Mouse (Mus musculus) lung, adult 2 months (tissue): ENCODE data around the gene Ccdc150. TPM values are rescaled to one million over a fixed set of nuclear protein-coding genes. Genes with fewer than 3 reads are reported as not detected.

Source experiments
- DNase-seq: peaks from one replicate; pipeline ENCODE4 v3.0.0; 2022
- H3K4me1 ChIP-seq: fragments of 200-500 bp; 2 replicates; pipeline ENCODE4 v1.6.1; 2011; ENCODE audit warnings: low read length; ENCODE audit not compliant: control insufficient read depth, insufficient read depth
- H3K4me3 ChIP-seq: fragments of 200-500 bp; replicated peaks from 2 replicates; pipeline ENCODE3; 2011; ENCODE audit warnings: low read depth, mild to moderate bottlenecking, control low read depth, low read length; ENCODE audit errors: extremely low read depth
- CTCF ChIP-seq: fragments of 200-500 bp; IDR thresholded peaks from 2 replicates; pipeline ENCODE4 v1.5.1; 2011; ENCODE audit warnings: mild to moderate bottlenecking, low read length, control low read depth; ENCODE audit not compliant: insufficient read depth
- POLR2A ChIP-seq: fragments of 200-500 bp; IDR thresholded peaks from 2 replicates; pipeline ENCODE4 v1.6.1; 2011; ENCODE audit warnings: low read depth, mild to moderate bottlenecking, control low read depth, low read length, borderline replicate concordance; ENCODE audit errors: extremely low read depth
- WGBS: fragments of 180-500 bp; shearing (Covaris S2); methylation state at CpG from one replicate; pipeline ENCODE4 v1.1.7; 2018; 5-methylcytosine and 5-hydroxymethylcytosine counted together
- polyA plus RNA-seq: library from polyadenylated mRNA; depleted of rRNA; stranded (reverse); fragments of >200 nt; gene quantifications from 2 replicates; pipeline ENCODE4 v1.2.3, GENCODE M21; 2012; rRNA removed

Gene Ccdc150
- polyA plus RNA-seq, result 0.09 and 0.25 TPM in 2 replicates

DNA sequence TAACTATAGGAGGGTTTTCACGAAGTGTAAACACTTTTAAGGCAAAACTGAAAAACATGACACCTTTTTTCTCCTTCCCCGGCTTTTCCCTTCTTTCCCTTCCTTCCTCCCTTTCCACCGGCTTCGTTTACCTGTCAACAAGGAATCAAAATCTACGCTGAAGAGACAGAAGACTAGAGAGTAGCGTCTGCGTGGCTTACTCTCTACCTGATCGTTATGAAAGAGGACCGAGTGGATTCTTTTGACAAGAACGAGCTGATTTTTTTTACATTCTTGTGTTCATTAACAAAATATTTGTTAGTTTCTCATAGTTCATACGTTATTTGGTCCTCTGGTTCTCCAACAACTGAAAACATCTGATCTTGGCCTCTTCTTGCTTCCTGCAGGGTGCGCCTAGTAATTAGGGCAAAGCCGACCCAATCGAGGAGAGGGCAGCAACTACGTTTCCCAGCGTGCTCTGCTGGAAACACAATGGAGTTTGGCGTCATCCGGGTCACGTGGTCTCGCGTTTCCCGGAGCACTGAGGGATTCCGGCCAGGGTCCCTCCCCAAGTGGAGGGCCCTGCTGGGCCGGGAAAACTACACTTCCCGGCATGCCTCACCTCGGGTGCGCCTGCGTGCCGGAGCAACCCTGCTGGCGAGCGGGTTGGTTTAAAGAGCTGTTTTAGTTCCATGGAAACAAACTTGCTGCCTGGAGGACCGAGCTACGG lies at the start of gene Ccdc150:
Ccdc150 (plus strand) TSS at position 526 of the 709 bp plus-strand sequence.
- H3K4me3 ChIP-seq, result peak within 1 kb of the TSS; percentile 57
- peak; percentile 96 for DNase-seq
- peaks cover 3% of the 10 kb centered on the region; the same call in 1 of the 2 replicates for H3K4me1 ChIP-seq
- WGBS, result 16% methylated on average over 33 of the region's 33 CpGs
- TF ChIP-seq POLR2A (no peak; the same call in 1 of the 2 replicates), CTCF (peak; percentile 14; the same call in 1 of the 2 replicates)

DNA sequence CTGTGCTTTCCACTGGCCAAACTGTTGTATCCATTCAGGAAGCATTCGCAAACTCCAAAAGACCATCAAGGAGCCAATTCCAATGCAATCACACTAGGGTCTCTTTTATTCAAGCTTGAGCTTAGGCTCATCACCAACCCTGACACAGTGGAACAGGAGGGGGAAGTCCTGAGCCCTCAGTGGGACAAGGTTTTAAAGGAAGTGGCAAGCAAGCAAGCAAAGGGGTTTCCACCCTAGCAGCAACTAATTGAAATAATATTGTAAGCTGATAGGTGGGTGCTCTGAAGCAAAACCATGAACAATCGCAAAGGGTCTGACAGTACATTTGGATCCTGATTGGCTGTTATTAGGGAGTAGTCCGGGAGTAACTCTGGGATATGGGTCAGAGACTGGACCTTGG lies 30.2 kb upstream of the Ccdc150 start:
- H3K4me1 ChIP-seq, result no peaks in the 10 kb centered on the region
- H3K4me3 ChIP-seq, result no peak overlapping the region
- 94% methylated on average over 3 of the region's 3 CpGs for WGBS
- no peak for DNase-seq
- no peak for TF ChIP-seq POLR2A
- no peak for TF ChIP-seq CTCF

GRCm38 (mm10) chr1:54242722-54243121 lies 7.8 kb upstream of the Ccdc150 start:
- H3K4me1 ChIP-seq, result no peaks in the 10 kb centered on the region
- TF ChIP-seq CTCF (no peak), POLR2A (no peak)
- no peak overlapping the region for H3K4me3 ChIP-seq
- DNase-seq, result no peak
- 89% methylated on average over 4 of the region's 4 CpGs for WGBS

GRCm38 (mm10) chr1:54275552-54275951 lies 25.1 kb downstream of the Ccdc150 start:
- DNase-seq, result no peak
- H3K4me1 ChIP-seq, result no peaks in the 10 kb centered on the region
- 50% methylated on average over 3 of the region's 3 CpGs for WGBS

DNA sequence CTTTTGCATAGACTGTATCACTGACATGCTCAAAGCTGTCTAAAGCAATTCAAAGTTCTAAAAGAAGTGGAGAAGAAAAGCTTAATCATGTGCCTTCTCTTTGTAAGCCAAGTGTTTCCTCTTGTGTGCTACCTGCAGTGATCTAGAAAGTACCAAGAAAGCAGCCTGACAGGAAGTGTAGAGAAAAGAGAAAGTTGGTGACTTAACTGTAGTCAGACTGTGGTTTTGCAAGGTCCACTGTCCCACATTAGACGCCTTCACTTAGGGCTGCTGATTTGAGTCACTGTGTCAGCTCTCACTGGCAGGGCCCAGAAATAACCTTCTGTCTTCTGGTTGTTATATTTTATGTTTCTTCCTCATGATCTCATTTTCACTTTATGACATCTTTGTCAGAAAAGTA lies 29.1 kb downstream of the Ccdc150 start:
- Histone ChIP-seq H3K4me3 (no peak overlapping the region), H3K4me1 (no peaks in the 10 kb centered on the region)
- WGBS, result 84% methylated on average over 1 of the region's 1 CpGs
- DNase-seq, result no peak
- TF ChIP-seq POLR2A (no peak), CTCF (no peak)

More at GRCm38 (mm10) chr1:54275552-54275951, 25.1 kb downstream of the Ccdc150 start:
- TF ChIP-seq CTCF (no peak), POLR2A (no peak)
- H3K4me3 ChIP-seq, result no peak overlapping the region

- WGBS, result 79% methylated on average over 3 of the region's 3 CpGs
- no peaks in the 10 kb centered on the region for H3K4me1 ChIP-seq
- no peak for TF ChIP-seq POLR2A
- no peak overlapping the region for H3K4me3 ChIP-seq
- DNase-seq, result no peak
Observed at GRCm38 (mm10) chr1:54280651-54281050, 30.2 kb downstream of the Ccdc150 start.

GRCm38 (mm10) chr1:54306404-54306803 lies 55.9 kb downstream of the Ccdc150 start:
- DNase-seq, result no peak
- no peak overlapping the region for H3K4me3 ChIP-seq
- WGBS, result 63% methylated on average over 2 of the region's 2 CpGs
- H3K4me1 ChIP-seq, result no peaks in the 10 kb centered on the region
- no peak for TF ChIP-seq POLR2A
- TF ChIP-seq CTCF, result no peak

- no peak for TF ChIP-seq CTCF
- TF ChIP-seq POLR2A, result no peak
- 80% methylated on average over 2 of the region's 2 CpGs for WGBS
- H3K4me3 ChIP-seq, result no peak overlapping the region
- DNase-seq, result no peak
- no peaks in the 10 kb centered on the region for H3K4me1 ChIP-seq
Observed at GRCm38 (mm10) chr1:54326647-54327046, 76.2 kb downstream of the Ccdc150 start.

- TF ChIP-seq CTCF, result no peak
- TF ChIP-seq POLR2A, result no peak
- 82% methylated on average over 6 of the region's 6 CpGs for WGBS
- H3K4me3 ChIP-seq, result no peak overlapping the region
- no peak for DNase-seq
- H3K4me1 ChIP-seq, result no peaks in the 10 kb centered on the region
Observed at GRCm38 (mm10) chr1:54327876-54328545, 77.5 kb downstream of the Ccdc150 start.

DNA sequence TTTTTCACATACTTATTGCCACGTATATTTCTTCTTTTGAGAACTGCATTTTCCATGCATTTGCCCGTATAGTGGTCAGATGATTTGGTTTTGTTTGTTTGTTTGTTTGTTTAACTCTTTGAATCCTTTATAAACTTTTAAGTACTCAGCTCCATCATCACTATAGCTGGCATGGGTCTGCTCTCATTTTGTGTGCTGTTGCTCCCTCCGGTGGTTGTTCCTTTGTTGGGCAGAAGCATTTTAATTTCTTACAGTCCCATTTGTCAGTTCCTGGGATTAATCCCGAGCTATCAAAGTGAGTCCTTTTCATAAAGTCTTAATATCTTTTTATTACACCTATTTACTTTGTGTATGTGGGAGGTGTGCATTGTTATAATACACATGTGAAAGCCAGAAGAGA lies 82.5 kb downstream of the Ccdc150 start:
- no peaks in the 10 kb centered on the region for H3K4me1 ChIP-seq
- no peak overlapping the region for H3K4me3 ChIP-seq
- DNase-seq, result peak; percentile 8
- WGBS, result 46% methylated on average over 4 of the region's 4 CpGs
- TF ChIP-seq POLR2A (no peak), CTCF (no peak)
